Mouse (Mus musculus) liver, embryonic 13.5 days (tissue): ENCODE measurements around the gene Gm5615. TPM values are rescaled to one million over a fixed set of nuclear protein-coding genes. Genes with fewer than 3 reads are reported as not detected.

Source experiments
- ATAC-seq: fragments of 200-750 bp; cut with Nextera tagmentation; 2 replicates; pipeline ENCODE4 v1.8.0; 2017; ENCODE audit warnings: low read depth, mild to moderate bottlenecking, moderate number of reproducible peaks, moderate library complexity
- DNase-seq: peaks from one replicate; pipeline ENCODE4 v3.0.0; 2022
- H3K27ac ChIP-seq: fragments of 300-500 bp; sonication (generic); 2 replicates; pipeline ENCODE4 v1.5.1; 2015; ENCODE audit warnings: moderate library complexity, mild to moderate bottlenecking, inconsistent platforms
- H3K27me3 ChIP-seq: fragments of 300-500 bp; sonication (generic); 2 replicates; pipeline ENCODE4 v1.6.1; 2015; ENCODE audit warnings: mild to moderate bottlenecking, inconsistent platforms
- H3K36me3 ChIP-seq: fragments of 300-500 bp; sonication (generic); 2 replicates; pipeline ENCODE4 v1.6.1; 2015; ENCODE audit warnings: mild to moderate bottlenecking, inconsistent platforms
- H3K4me1 ChIP-seq: fragments of 300-500 bp; sonication (generic); replicated peaks from 2 replicates; pipeline ENCODE4 v1.6.1; 2015; ENCODE audit warnings: inconsistent platforms
- H3K4me2 ChIP-seq: fragments of 300-500 bp; sonication (generic); 2 replicates; pipeline ENCODE4 v1.6.1; 2015; ENCODE audit warnings: inconsistent platforms, mild to moderate bottlenecking, moderate library complexity
- H3K4me3 ChIP-seq: fragments of 300-500 bp; sonication (generic); replicated peaks from 2 replicates; pipeline ENCODE4 v1.5.1; 2015; ENCODE audit warnings: mild to moderate bottlenecking, inconsistent platforms
- H3K9ac ChIP-seq: fragments of 300-500 bp; sonication (generic); 2 replicates; pipeline ENCODE4 v1.6.1; 2015; ENCODE audit warnings: mild to moderate bottlenecking, inconsistent platforms
- H3K9me3 ChIP-seq: fragments of 300-500 bp; sonication (generic); replicated peaks from 2 replicates; pipeline ENCODE4 v1.6.1; 2016; ENCODE audit warnings: inconsistent platforms
- WGBS: fragments of 180-500 bp; shearing (Covaris S2); methylation state at CpG from one replicate; pipeline ENCODE4 v1.1.7; 2015; ENCODE audit not compliant: insufficient replicate concordance; 5-methylcytosine and 5-hydroxymethylcytosine counted together
- polyA plus RNA-seq: library from polyadenylated mRNA; unstranded; fragments of >200 nt; fragmentation: Nextera tagmentation; extraction: Ambion mirVana; gene quantifications from 2 replicates; pipeline ENCODE4 v1.2.1, GENCODE M21; 2015

Gm5615 gene
- not detected in 2 replicates for polyA plus RNA-seq

GRCm38 (mm10) chr9:36541863-36542262 is at the start of gene Gm5615:
Gene Gm5615, minus strand, starts transcription at chr9:36541963.
- H3K4me3 ChIP-seq: no peak within 1 kb of the TSS
- 59% methylated on average over 2 of the region's 2 CpGs for WGBS
- DNase-seq (no peak), ATAC-seq (no peak)
- H3K27ac ChIP-seq: no peak within 1 kb of the TSS
- no peak within 1 kb of the TSS for H3K4me2 ChIP-seq
- H3K27me3 ChIP-seq: no peaks in the 10 kb centered on the region
- no peak within 1 kb of the TSS for H3K9ac ChIP-seq
- no peaks in the 10 kb centered on the region for H3K36me3 ChIP-seq
- H3K9me3 ChIP-seq: no peaks in the 10 kb centered on the region
- no peaks in the 10 kb centered on the region for H3K4me1 ChIP-seq

- 38% methylated on average over 1 of the region's 1 CpGs for WGBS
- no peak for DNase-seq
- H3K4me3 ChIP-seq: no peak within 1 kb of the TSS
- H3K9ac ChIP-seq: no peak within 1 kb of the TSS
- no peaks in the 10 kb centered on the region for H3K4me1 ChIP-seq
- H3K27ac ChIP-seq: no peak within 1 kb of the TSS
- H3K27me3 ChIP-seq: no peaks in the 10 kb centered on the region
- ATAC-seq: no peak
- no peaks in the 10 kb centered on the region for H3K36me3 ChIP-seq
- H3K9me3 ChIP-seq: peaks cover 3% of the 10 kb centered on the region; the same call in 1 of the 2 replicates
- H3K4me2 ChIP-seq: no peak within 1 kb of the TSS
These were observed 40.8 kb upstream of the Gm5615 start, which contains the start of gene Gm17689 for GRCm38 (mm10) chr9:36582535-36582934. Gene Gm17689, minus strand, starts transcription at chr9:36582635.

GRCm38 (mm10) chr9:36504211-36504610 is 37.6 kb downstream of the Gm5615 start:
- 70% methylated on average over 5 of the region's 5 CpGs for WGBS
- peaks cover 11% of the 10 kb centered on the region; the same call in 1 of the 2 replicates for H3K9me3 ChIP-seq
- no peak overlapping the region for H3K4me2 ChIP-seq
- no peaks in the 10 kb centered on the region for H3K36me3 ChIP-seq
- ATAC-seq (no peak), DNase-seq (no peak)
- no peaks in the 10 kb centered on the region for H3K27me3 ChIP-seq
- H3K4me1 ChIP-seq: no peaks in the 10 kb centered on the region
- H3K4me3 ChIP-seq: no peak overlapping the region
- no peak overlapping the region for H3K9ac ChIP-seq
- H3K27ac ChIP-seq: no peak overlapping the region

DNA sequence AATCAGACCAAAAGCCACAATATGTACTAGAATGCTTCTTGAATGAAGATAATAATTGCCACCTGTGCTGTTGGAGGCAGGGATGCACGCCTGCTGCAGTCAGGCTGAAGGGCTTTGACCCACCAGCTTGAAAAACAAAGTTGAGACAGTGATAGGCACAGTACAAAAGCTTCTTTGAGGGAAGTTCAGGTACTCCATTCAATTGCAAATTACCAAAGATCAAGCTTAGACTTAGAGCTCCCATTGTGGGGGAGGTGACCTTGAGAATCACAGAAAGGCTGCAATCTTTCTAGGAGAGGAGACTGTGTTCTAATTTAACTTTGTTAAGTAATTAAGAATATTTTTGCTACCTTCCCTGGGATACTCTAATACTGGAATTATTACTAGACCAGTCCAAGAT is 45.9 kb downstream of the Gm5615 start:
- no peak for DNase-seq
- WGBS: 41% methylated on average over 1 of the region's 1 CpGs
- no peak overlapping the region for H3K27ac ChIP-seq

GRCm38 (mm10) chr9:36494501-36495220 is 47.1 kb downstream of the Gm5615 start:
- ATAC-seq (no peak), DNase-seq (no peak)

More for the DNA sequence above, 45.9 kb downstream of the Gm5615 start:
- ATAC-seq: no peak
- no peak overlapping the region for H3K4me3 ChIP-seq
- no peaks in the 10 kb centered on the region for H3K36me3 ChIP-seq
- no peak overlapping the region for H3K4me2 ChIP-seq
- H3K27me3 ChIP-seq: no peaks in the 10 kb centered on the region
- peaks cover 4% of the 10 kb centered on the region; the same call in 1 of the 2 replicates for H3K9me3 ChIP-seq
- H3K4me1 ChIP-seq: no peaks in the 10 kb centered on the region
- H3K9ac ChIP-seq: no peak overlapping the region

More at GRCm38 (mm10) chr9:36494501-36495220, 47.1 kb downstream of the Gm5615 start:
- Histone ChIP-seq H3K9me3 (peaks cover 4% of the 10 kb centered on the region; the same call in 1 of the 2 replicates), H3K36me3 (no peaks in the 10 kb centered on the region), H3K4me2 (no peak overlapping the region), H3K9ac (no peak overlapping the region), H3K27ac (no peak overlapping the region), H3K27me3 (no peaks in the 10 kb centered on the region), H3K4me3 (no peak overlapping the region), H3K4me1 (no peaks in the 10 kb centered on the region)
- WGBS: 62% methylated on average over 4 of the region's 4 CpGs

Other genes starting within 250 kb of the Gm5615 start
- not detected in 2 replicates for gene Gm7257, start 110.1 kb downstream of the Gm5615 start, polyA plus RNA-seq
- not detected in 2 replicates for gene Gm9513, start 66.3 kb downstream of the Gm5615 start, polyA plus RNA-seq
- not detected in 2 replicates for gene Gm17689, start 40.7 kb upstream of the Gm5615 start, polyA plus RNA-seq
- not detected in 2 replicates for gene A630095E13Rik, start 101.4 kb upstream of the Gm5615 start, polyA plus RNA-seq
- gene Acrv1, start 151.3 kb upstream of the Gm5615 start, polyA plus RNA-seq: not detected in 2 replicates
- gene Chek1, start 185.1 kb upstream of the Gm5615 start, polyA plus RNA-seq: 26.0 and 31.2 TPM in 2 replicates
- gene Stt3a, start 225.7 kb upstream of the Gm5615 start, polyA plus RNA-seq: 181 and 214 TPM in 2 replicates